Mouse (Mus musculus) bone marrow, adult 2 months (tissue): ENCODE results near the gene Aco2.

ENCODE experiments used
- CTCF ChIP-seq: fragments of 200-500 bp; IDR thresholded peaks from 2 replicates; pipeline ENCODE4 v1.5.1; 2011; ENCODE audit warnings: low read length, control low read depth; ENCODE audit not compliant: control insufficient read depth, insufficient read depth
- POLR2A ChIP-seq: fragments of 200-500 bp; IDR thresholded peaks from 2 replicates; pipeline ENCODE4 v1.6.1; 2011; ENCODE audit warnings: low read depth, mild to moderate bottlenecking, control low read depth, low read length, borderline replicate concordance; ENCODE audit not compliant: control insufficient read depth

DNA sequence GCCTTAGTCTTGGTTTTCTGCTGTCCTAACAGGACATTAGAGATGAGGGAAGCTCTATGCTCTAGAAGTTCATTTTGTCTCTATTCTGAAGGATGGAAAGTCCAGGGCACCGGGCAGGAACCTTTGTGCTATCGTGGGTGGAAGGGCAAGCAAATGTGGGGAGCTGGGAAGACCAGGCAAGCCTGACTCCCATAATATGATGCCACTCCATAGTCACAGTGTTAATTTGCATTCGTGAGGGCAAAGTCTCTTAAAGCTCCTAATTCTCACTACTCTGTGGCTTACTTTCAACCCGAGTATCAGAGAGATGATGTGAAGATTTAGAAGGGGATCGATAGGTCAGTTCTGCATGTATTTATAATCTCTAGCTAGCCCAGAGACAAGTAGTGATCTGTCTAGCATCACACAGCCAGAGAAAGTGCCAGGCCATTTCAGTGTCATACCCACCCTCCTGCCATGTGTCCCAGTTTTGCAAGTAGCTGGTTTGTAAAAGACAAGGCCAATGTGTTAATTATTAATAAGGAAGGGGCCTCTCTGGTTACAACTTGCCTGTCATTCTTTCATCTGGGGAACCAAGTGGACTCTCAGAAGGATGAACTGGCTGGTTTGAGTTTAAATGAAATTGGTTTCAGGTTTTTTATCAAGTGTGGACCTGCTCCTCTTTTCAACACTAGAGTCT, 25.6 kb downstream of the Aco2 start:
- TF ChIP-seq POLR2A (no peak), CTCF (no peak)
